Mouse (Mus musculus) megakaryocyte, adult 5-6 weeks (primary cell): ENCODE data around the gene Fmr1nb. TPM values are rescaled to one million over a fixed set of nuclear protein-coding genes. Genes with fewer than 3 reads are reported as not detected.
"Not testable (repeated sequence)": the region's sequence is repeated elsewhere in the genome, so short reads cannot be mapped to it uniquely, and the experiment has no call there.

Source experiments
- ATAC-seq: 2 replicates; pipeline ENCODE4 v1.8.0; 2016; ENCODE audit warnings: mild to moderate bottlenecking, inconsistent platforms; ENCODE audit not compliant: poor library complexity, severe bottlenecking
- total RNA-seq, 2 experiments: library from RNA; stranded (forward) in 1 of 2; stranded (reverse) in 1 of 2; fragments of 153-499, 151-499 nt in 1 of 2; fragments of 221-1000, 200-1000 nt in 1 of 2; gene quantifications; 2 replicates each; pipeline versions ENCODE4 v1.2.3 to v1.2.4; 2015 to 2017

The Fmr1nb gene
- total RNA-seq (2015) (0.67 TPM in 1 of 2 replicates, not detected in the other), total RNA-seq (2017) (0.69 TPM in 1 of 2 replicates, not detected in the other)

GRCm38 (mm10) chrX:68761606-68762005 is at the start of gene Fmr1nb:
Fmr1nb (plus strand) TSS chrX:68761839.
- no peak for ATAC-seq

GRCm38 (mm10) chrX:68736902-68737301 is 24.7 kb upstream of the Fmr1nb start:
- ATAC-seq: no peak

GRCm38 (mm10) chrX:68740088-68740487 is 21.6 kb upstream of the Fmr1nb start:
- ATAC-seq: no peak

GRCm38 (mm10) chrX:68820449-68820848 is 58.8 kb downstream of the Fmr1nb start:
- ATAC-seq: not testable (repeated sequence)

- peak; percentile 66; the same call in 1 of the 2 replicates for ATAC-seq
Measured at GRCm38 (mm10) chrX:68821059-68821458, 59.4 kb downstream of the Fmr1nb start, which contains the start of gene Gm14698. Gm14698 (plus strand) TSS chrX:68821093.

GRCm38 (mm10) chrX:68839548-68840444 is 78.2 kb downstream of the Fmr1nb start:
- no peak for ATAC-seq

Other genes with a start within 250 kb of the Fmr1nb start
- 73.4 and 73.8 TPM in 2 replicates for gene Fmr1, start 83.3 kb upstream of the Fmr1nb start, total RNA-seq (2015)
- 68.0 and 84.6 TPM in 2 replicates for gene Fmr1, start 83.3 kb upstream of the Fmr1nb start, total RNA-seq (2017)
- 3.7 and 6.7 TPM in 2 replicates for gene Gm14698, start 59.3 kb downstream of the Fmr1nb start, total RNA-seq (2015)
- 1.9 and 4.3 TPM in 2 replicates for gene Gm14698, start 59.3 kb downstream of the Fmr1nb start, total RNA-seq (2017)
- gene Gm6812, start 131.2 kb downstream of the Fmr1nb start, total RNA-seq (2015): not detected in 2 replicates
- not detected in 2 replicates for gene Gm6812, start 131.2 kb downstream of the Fmr1nb start, total RNA-seq (2017)